Mouse (Mus musculus): ENCODE results near the gene Atp1a3.

GRCm38 (mm10) chr7:25041921-25042320 is 36.2 kb upstream of the Atp1a3 start:
- TF ChIP-seq CTCF (conservative IDR thresholded peaks at IDR 0.05; ENCODE audit: low read length) (no peak), NANOG (IDR thresholded peaks at IDR 0.05; ENCODE audit: borderline replicate concordance, low read length) (no peak), POU5F1 (IDR thresholded peaks at IDR 0.05; ENCODE audit: borderline replicate concordance, low read length) (no peak)
